Mouse (Mus musculus) layer of hippocampus, adult 11-12 months (tissue): Measurements from ENCODE around the gene Blcap.
A peak's percentile ranks its signal among the peaks of the same experiment; 100 is the strongest.

Experiments used
- DNase-seq: peaks from one replicate; pipeline ENCODE4 v3.0.0; 2022; ENCODE audit warnings: low spot score

Gene Blcap

GRCm38 (mm10) chr2:157518451-157518850, 52.6 kb downstream of the Blcap start:
- DNase-seq = no peak

GRCm38 (mm10) chr2:157517526-157517925, 53.5 kb downstream of the Blcap start:
- no peak for DNase-seq

DNA sequence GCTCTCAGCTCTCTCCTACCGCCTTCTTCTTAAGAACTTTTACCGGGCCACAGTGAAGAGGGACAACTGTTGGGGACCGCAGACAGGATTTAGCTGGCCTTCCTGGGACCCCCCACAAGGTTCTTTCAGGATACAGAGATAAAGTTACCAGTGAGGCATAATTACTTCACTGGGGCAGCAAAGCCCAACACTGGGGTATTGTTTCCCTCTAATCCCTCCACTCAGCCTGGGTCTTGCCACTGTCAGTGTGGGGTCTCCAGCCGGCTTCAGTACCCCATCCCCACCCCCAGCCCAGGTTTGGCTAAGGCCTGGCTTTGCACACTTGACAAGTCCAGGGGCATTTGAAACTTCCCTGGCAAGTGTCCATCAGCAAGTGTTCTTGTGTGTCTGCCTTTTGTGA, 56.7 kb downstream of the Blcap start:
- no peak for DNase-seq

DNA sequence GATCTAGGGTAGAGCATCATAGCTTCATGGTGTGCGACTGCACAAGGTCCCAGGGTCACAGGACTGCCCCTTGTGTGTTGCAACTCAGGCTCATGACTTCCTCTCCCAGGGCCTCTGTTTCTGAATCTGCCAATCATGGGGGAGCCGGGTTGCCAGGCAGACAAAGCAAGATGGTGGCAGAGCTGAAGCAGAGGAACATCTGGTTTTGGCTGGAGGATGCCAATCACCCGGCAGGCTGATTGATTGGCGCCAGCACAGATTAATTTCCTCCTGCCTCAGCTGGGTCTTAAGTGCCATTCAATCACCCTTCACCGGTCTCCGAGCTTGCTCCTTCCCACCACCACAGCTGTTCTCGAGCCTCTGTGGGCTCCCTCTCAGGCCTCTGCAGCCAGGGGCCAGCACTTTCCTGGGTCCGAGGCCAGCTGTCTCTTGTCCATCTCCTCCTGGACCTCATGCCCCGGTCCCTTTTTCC, 57.3 kb downstream of the Blcap start:
- no peak for DNase-seq

- DNase-seq = peak; percentile 64
These were observed 58.2 kb downstream of the Blcap start for GRCm38 (mm10) chr2:157512859-157513258.

DNA sequence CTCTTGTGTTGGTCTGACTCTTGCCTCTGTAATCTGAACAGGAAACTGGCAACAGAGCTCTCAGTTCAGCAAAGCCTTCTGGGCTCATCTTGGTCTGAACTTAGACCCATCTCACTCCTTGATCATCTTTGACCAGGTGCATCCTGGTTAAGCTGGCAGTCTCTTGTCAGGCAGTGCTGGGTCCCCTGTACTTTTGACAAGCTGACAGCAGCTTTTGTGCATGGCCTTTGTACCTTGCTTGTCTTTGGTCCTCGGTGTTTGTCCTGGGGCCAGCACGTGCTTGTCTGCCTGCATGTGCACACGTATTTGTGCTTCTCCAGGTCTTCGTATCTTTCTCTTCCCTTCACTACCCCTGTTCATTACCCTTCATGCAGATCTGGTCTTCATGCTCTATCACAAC, 61.0 kb downstream of the Blcap start:
- DNase-seq = no peak

DNA sequence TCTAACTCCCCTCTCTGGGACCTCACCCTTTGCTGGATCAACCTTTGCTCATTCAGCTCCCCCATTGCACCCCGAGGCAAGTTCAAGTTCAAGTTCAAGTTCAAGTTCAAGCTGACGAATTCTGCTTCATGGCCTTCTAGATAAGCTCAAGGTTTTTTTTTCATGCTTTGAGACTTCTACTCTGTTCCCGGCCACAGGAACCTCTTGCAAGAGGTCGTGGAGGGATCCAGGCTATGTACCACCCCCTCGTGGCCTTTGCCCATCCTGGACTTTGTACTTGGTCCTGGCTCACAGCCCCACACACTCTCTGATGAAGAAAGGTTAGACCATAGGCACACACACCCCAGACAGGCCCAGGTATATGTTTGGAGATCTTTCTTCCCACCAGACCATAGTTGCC, 61.9 kb downstream of the Blcap start:
- no peak for DNase-seq

GRCm38 (mm10) chr2:157506779-157507178, 64.3 kb downstream of the Blcap start:
- DNase-seq = peak; percentile 78
